In genomic region chr8:105700966-105701824, GRCm38 (mm10) we compare ENCODE assay signal across 8 mouse cellular contexts. TPM values are rescaled to one million over a fixed set of nuclear protein-coding genes. Genes with fewer than 3 reads are reported as not detected.
A peak's percentile ranks its signal among the peaks of the same experiment; 100 is the strongest.
DNase-seq lines count a peak whose midpoint lies in the region; ATAC-seq and TF ChIP-seq lines count a peak whose summit lies in the region.

Gene Acd (minus strand): TSS chr8:105701102.
Gene Pard6a (plus strand): TSS chr8:105701148.

- peak; percentile 64 for ATAC-seq in embryonic facial prominence, embryonic 13.5 days (ENCODE audit: insufficient number of reproducible peaks, insufficient read depth, low FRiP score, low TSS enrichment, low read depth)
- ATAC-seq in limb, embryonic 13.5 days (ENCODE audit: low FRiP score, low read depth) = peak; percentile 84
- ATAC-seq in midbrain, embryonic 16.5 days = peak; percentile 75

- H3K4me3 ChIP-seq in embryonic facial prominence, embryonic 13.5 days = peak within 1 kb of the TSS; percentile 72
- H3K4me3 ChIP-seq in heart, adult 2 months = peak within 1 kb of the TSS; percentile 85
- H3K4me3 ChIP-seq in limb, embryonic 13.5 days = peak within 1 kb of the TSS; percentile 71
- H3K4me3 ChIP-seq in midbrain, embryonic 16.5 days (ENCODE audit: low read depth, low read length) = peak within 1 kb of the TSS; percentile 76

- H3K4me2 ChIP-seq in embryonic facial prominence, embryonic 13.5 days = peak within 1 kb of the TSS; percentile 91
- H3K4me2 ChIP-seq in limb, embryonic 13.5 days (replicated peaks) = peak within 1 kb of the TSS; percentile 87
- peak within 1 kb of the TSS; percentile 99 for H3K4me2 ChIP-seq in midbrain, embryonic 16.5 days (ENCODE audit: low read length)

- H3K4me1 ChIP-seq in embryonic facial prominence, embryonic 13.5 days = peaks cover 18% of the 10 kb centered on the region
- H3K4me1 ChIP-seq in heart, adult 2 months (ENCODE audit: control insufficient read depth, insufficient read depth, low read length) = peaks cover 3% of the 10 kb centered on the region
- peaks cover 19% of the 10 kb centered on the region for H3K4me1 ChIP-seq in limb, embryonic 13.5 days
- H3K4me1 ChIP-seq in midbrain, embryonic 16.5 days (ENCODE audit: control insufficient read depth, insufficient read depth, low read length) = peaks cover 18% of the 10 kb centered on the region

- 0 out of 2 replicates have a peak, but pooled peaks have one; percentile 2 for TF ChIP-seq EP300 in heart, adult 2 months (IDR thresholded peaks at IDR 0.05; ENCODE audit: insufficient read depth, low read depth, low read length)

- peak; percentile 88 for DNase-seq in 3134 (ENCODE audit: extremely low read depth, insufficient read length, low spot score)
- peak; percentile 98 for DNase-seq in adrenal gland, postnatal 36 days
- DNase-seq in heart, adult 2 months = peak; percentile 95 to 97
- DNase-seq in kidney, adult 8-10 months = peak; percentile 94 to 96
- DNase-seq in spleen, postnatal 10 days (ENCODE audit: low spot score in 2 of 2) = peak; percentile 98

- peak; percentile 25; the same call in 1 of the 2 replicates for TF ChIP-seq CTCF in heart, adult 2 months (IDR thresholded peaks at IDR 0.05)

- H3K79me2 ChIP-seq in heart, adult 2 months (replicated peaks; ENCODE audit: control insufficient read depth, insufficient read depth, low read length) = no peaks in the 10 kb centered on the region

- TF ChIP-seq POLR2A in heart, adult 2 months (IDR thresholded peaks at IDR 0.05; ENCODE audit: insufficient read depth, low read depth, low read length) = peak; percentile 90

- WGBS in embryonic facial prominence, embryonic 13.5 days = under 1% methylated on average over 60 of the region's 60 CpGs
- WGBS in heart, adult 2 months = under 1% methylated on average over 60 of the region's 60 CpGs
- under 1% methylated on average over 60 of the region's 60 CpGs for WGBS in limb, embryonic 13.5 days
- WGBS in midbrain, embryonic 16.5 days = under 1% methylated on average over 59 of the region's 60 CpGs

- H3K27me3 ChIP-seq in embryonic facial prominence, embryonic 13.5 days = no peaks in the 10 kb centered on the region
- no peaks in the 10 kb centered on the region for H3K27me3 ChIP-seq in heart, adult 2 months (ENCODE audit: control insufficient read depth, insufficient read depth, low read length)
- 0 out of 2 replicates have a peak, but pooled peaks cover 4% of the 10 kb centered on the region for H3K27me3 ChIP-seq in limb, embryonic 13.5 days
- no peaks in the 10 kb centered on the region for H3K27me3 ChIP-seq in midbrain, embryonic 16.5 days (ENCODE audit: control insufficient read depth, insufficient read depth, low read depth, low read length)

- intact Hi-C loops in heart, adult 2 months (cut with DNase I) = loop anchor here (2.0 to 5.0 kb wide), 3 partner anchors 64 to 311 kb away; partner anchors contain the start of genes Agrp, Ctcf, Ddx28 and Pskh1

- H3K36me3 ChIP-seq in embryonic facial prominence, embryonic 13.5 days = peaks cover 48% of the 10 kb centered on the region
- no peaks in the 10 kb centered on the region for H3K36me3 ChIP-seq in heart, adult 2 months (ENCODE audit: control insufficient read depth, insufficient read depth, low read length)
- peaks cover 51% of the 10 kb centered on the region for H3K36me3 ChIP-seq in limb, embryonic 13.5 days
- peaks cover 24% of the 10 kb centered on the region for H3K36me3 ChIP-seq in midbrain, embryonic 16.5 days (ENCODE audit: control insufficient read depth, insufficient read depth, low read length)

- peak within 1 kb of the TSS; percentile 82 for H3K9ac ChIP-seq in embryonic facial prominence, embryonic 13.5 days
- H3K9ac ChIP-seq in heart, adult 2 months (ENCODE audit: low read depth, low read length) = peak within 1 kb of the TSS; percentile 86
- peak within 1 kb of the TSS; percentile 71 for H3K9ac ChIP-seq in limb, embryonic 13.5 days
- H3K9ac ChIP-seq in midbrain, embryonic 16.5 days (ENCODE audit: low read depth, low read length) = peak within 1 kb of the TSS; percentile 76

- no peaks in the 10 kb centered on the region for H3K9me3 ChIP-seq in embryonic facial prominence, embryonic 13.5 days
- H3K9me3 ChIP-seq in limb, embryonic 13.5 days = no peaks in the 10 kb centered on the region
- no peaks in the 10 kb centered on the region for H3K9me3 ChIP-seq in midbrain, embryonic 16.5 days (replicated peaks; ENCODE audit: control insufficient read depth, low read length, poor library complexity, severe bottlenecking)

- peak within 1 kb of the TSS; percentile 94 for H3K27ac ChIP-seq in embryonic facial prominence, embryonic 13.5 days
- H3K27ac ChIP-seq in heart, adult 2 months = peak within 1 kb of the TSS; percentile 92
- peak within 1 kb of the TSS; percentile 91 for H3K27ac ChIP-seq in limb, embryonic 13.5 days
- H3K27ac ChIP-seq in midbrain, embryonic 16.5 days (ENCODE audit: low read length) = peak within 1 kb of the TSS; percentile 94

RNA-seq across cellular contexts. Expression of gene Acd, which starts in this region (rescaled TPM):
- total RNA-seq in adrenal gland, postnatal 36 days (2021) = 10 to 100 TPM; 24.9 to 26.3 TPM
- 72.3 and 84.3 TPM in 2 replicates for polyA plus RNA-seq in embryonic facial prominence, embryonic 13.5 days (2015; fragmentation: Nextera tagmentation; extraction: Ambion mirVana)
- total RNA-seq in heart, adult 2 months (2021) = 10 to 100 TPM in 1 of 2 experiments, 1 to 10 TPM in 1; 10.0 to 11.1 TPM
- 19.7 and 22.3 TPM in 2 replicates for polyA plus RNA-seq in heart, adult 2 months (2012; rRNA removed)
- 81.5 and 83.9 TPM in 2 replicates for polyA plus RNA-seq in limb, embryonic 13.5 days (2015; fragmentation: Nextera tagmentation; extraction: Ambion mirVana)
- polyA plus RNA-seq in midbrain, embryonic 16.5 days (2015; fragmentation: Nextera tagmentation; extraction: Ambion mirVana) = 95.6 and 97.6 TPM in 2 replicates

RNA-seq across cellular contexts. Expression of gene Pard6a, which starts in this region (rescaled TPM):
- total RNA-seq in adrenal gland, postnatal 36 days (2021) = 10 to 100 TPM; 10.7 to 14.0 TPM
- polyA plus RNA-seq in embryonic facial prominence, embryonic 13.5 days (2015; fragmentation: Nextera tagmentation; extraction: Ambion mirVana) = 18.9 and 21.5 TPM in 2 replicates
- 1 to 10 TPM; 5.5 to 6.8 TPM for total RNA-seq in heart, adult 2 months (2021)
- 12.0 and 18.6 TPM in 2 replicates for polyA plus RNA-seq in heart, adult 2 months (2012; rRNA removed)
- 17.7 TPM in 2 replicates for polyA plus RNA-seq in limb, embryonic 13.5 days (2015; fragmentation: Nextera tagmentation; extraction: Ambion mirVana)
- polyA plus RNA-seq in midbrain, embryonic 16.5 days (2015; fragmentation: Nextera tagmentation; extraction: Ambion mirVana) = 50.2 and 57.9 TPM in 2 replicates

Comparison
In these comparisons a context has a peak if more than half of its experiments do, and no peak if none do; other contexts are left out.
1. Peak in every context shown above with its lines: DNase-seq, ATAC-seq, H3K4me3 ChIP-seq and H3K27ac ChIP-seq.